9 mouse cellular contexts compared by ENCODE assay signal in genomic region chr17:31842930-31843822, GRCm38 (mm10). TPM values are rescaled to one million over a fixed set of nuclear protein-coding genes. Genes with fewer than 3 reads are reported as not detected.
DNase-seq lines count a peak whose midpoint lies in the region; ATAC-seq and TF ChIP-seq lines count a peak whose summit lies in the region.
"Had no signal": no experiment of that assay in that cellular context is flagged by ENCODE, and none has a peak within 500 bp of the region (broad histone marks: within the 10 kb centered on the region; RNA-seq: fewer than 3 reads in every experiment).

No protein-coding gene starts in this region.

- peak; percentile 11 for DNase-seq in adrenal gland, postnatal 10 days
- no peak for DNase-seq in adrenal gland, postnatal 36 days
- DNase-seq in kidney, postnatal 0 days (ENCODE audit: low spot score), result no peak
- DNase-seq in kidney, postnatal 14 days, result no peak
- DNase-seq in thymus, adult 2 months, result no peak
- no peak for DNase-seq in thymus, postnatal 36 days
- DNase-seq in layer of hippocampus, postnatal 25 days (ENCODE audit: extremely low spot score in 1 of 2, low spot score in 1 of 2), result no peak

- 85% methylated on average over 12 of the region's 12 CpGs for WGBS in kidney, postnatal 0 days
- WGBS in thymus, adult 2 months, result 85% methylated on average over 12 of the region's 12 CpGs

- 0 out of 2 replicates have a peak overlapping the region, but pooled peaks have one; percentile 47 for H3K27ac ChIP-seq in kidney, postnatal 0 days
- H3K27ac ChIP-seq in thymus, adult 2 months (ENCODE audit: control insufficient read depth, insufficient read depth, low read length), result peak overlapping the region; percentile 37
- H3K27ac ChIP-seq: hindbrain, postnatal 0 days had no signal

- no peaks in the 10 kb centered on the region for H3K9me3 ChIP-seq in kidney, postnatal 0 days (replicated peaks; ENCODE audit: low read length)

- H3K9ac ChIP-seq in kidney, postnatal 0 days (ENCODE audit: low read depth, low read length), result no peak overlapping the region

- 0 out of 2 replicates have a peak, but pooled peaks have one; percentile 4 for ATAC-seq in kidney, postnatal 0 days (replicated peaks; ENCODE audit: low FRiP score, low read depth)
- no peak for ATAC-seq in activated CD4-positive, CD25-positive, alpha-beta regulatory T cell, adult 4 months
- ATAC-seq: hindbrain, postnatal 0 days had no signal

- no peak for TF ChIP-seq POLR2A in thymus, adult 2 months (IDR thresholded peaks at IDR 0.05; ENCODE audit: control insufficient read depth, extremely low read depth, insufficient read depth, low read length, poor library complexity)

- H3K27me3 ChIP-seq in kidney, postnatal 0 days (ENCODE audit: insufficient read depth, low read length), result no peaks in the 10 kb centered on the region
- no peaks in the 10 kb centered on the region for H3K27me3 ChIP-seq in thymus, adult 2 months (ENCODE audit: control insufficient read depth, insufficient read depth, low read length)

- peaks cover 34% of the 10 kb centered on the region for H3K36me3 ChIP-seq in kidney, postnatal 0 days (ENCODE audit: insufficient read depth, low read length)
- peaks cover 25% of the 10 kb centered on the region for H3K36me3 ChIP-seq in thymus, adult 2 months (ENCODE audit: control insufficient read depth, insufficient read depth, low read length)

- H3K4me2 ChIP-seq in kidney, postnatal 0 days (ENCODE audit: low read length), result no peak overlapping the region

- H3K4me3 ChIP-seq in kidney, postnatal 0 days (replicated peaks; ENCODE audit: low read depth, low read length), result no peak overlapping the region
- H3K4me3 ChIP-seq in thymus, adult 2 months (ENCODE audit: control insufficient read depth, insufficient read depth, low read length), result no peak overlapping the region

- H3K4me1 ChIP-seq in kidney, postnatal 0 days (replicated peaks; ENCODE audit: insufficient read depth, low read length), result 0 out of 2 replicates have a peak, but pooled peaks cover 4% of the 10 kb centered on the region
- peaks cover 40% of the 10 kb centered on the region for H3K4me1 ChIP-seq in thymus, adult 2 months (replicated peaks; ENCODE audit: control insufficient read depth, insufficient read depth, low read length)

- no peak for TF ChIP-seq CTCF in kidney, postnatal 0 days (IDR thresholded peaks at IDR 0.05; ENCODE audit: low read depth)
- no peak for TF ChIP-seq CTCF in thymus, adult 2 months (IDR thresholded peaks at IDR 0.05; ENCODE audit: borderline replicate concordance, control insufficient read depth, extremely low read depth, insufficient read depth, low read length, poor library complexity)

RNA-seq across cellular contexts. Expression of gene Sik1, which starts 12.4 kb away (rescaled TPM):
- total RNA-seq in adrenal gland, postnatal 10 days (2021), result 100 to 1,000 TPM in 1 of 2 experiments, 10 to 100 TPM in 1; 25.4 to 112 TPM
- 100 to 1,000 TPM; 124 to 127 TPM for total RNA-seq in adrenal gland, postnatal 36 days (2021)
- polyA plus RNA-seq in kidney, postnatal 0 days (2015; fragmentation: Nextera tagmentation; extraction: Ambion mirVana), result 15.4 and 17.2 TPM in 2 replicates
- polyA plus RNA-seq in thymus, adult 2 months (2012; rRNA removed), result 36.8 and 42.3 TPM in 2 replicates
- total RNA-seq in layer of hippocampus, postnatal 25 days (2021), result 10 to 100 TPM; 11.7 to 14.6 TPM
- polyA plus RNA-seq in activated CD4-positive, CD25-positive, alpha-beta regulatory T cell, adult 4 months (2017; shearing (Covaris generic)), result 1 to 10 TPM; 3.2 to 4.1 TPM
